Mouse (Mus musculus): Measurements from ENCODE around the gene Syne2. TPM values are rescaled to one million over a fixed set of nuclear protein-coding genes. Genes with fewer than 3 reads are reported as not detected.

The Syne2 gene
- polyA plus RNA-seq, 1 experiment = not detected

DNA sequence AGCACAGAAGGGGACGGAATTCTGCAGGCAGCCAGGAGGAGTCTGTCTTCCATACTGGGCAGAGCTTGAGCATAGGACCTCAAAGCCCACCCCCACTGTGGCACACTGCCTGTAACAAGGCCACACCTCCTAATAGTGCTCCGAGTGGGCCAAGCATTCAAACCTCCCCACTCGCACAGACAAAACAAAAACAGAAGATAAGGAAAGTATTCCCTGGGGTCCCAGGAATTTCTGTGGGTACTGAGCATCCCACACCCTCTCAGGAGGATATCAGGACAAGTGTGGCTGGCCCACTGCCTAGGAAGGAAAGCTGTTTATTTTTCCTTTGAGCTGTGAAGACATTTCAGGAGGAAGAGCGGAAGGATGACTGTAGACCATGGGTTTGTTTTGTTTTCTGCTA lies 63.6 kb downstream of the Syne2 start:
- TF ChIP-seq GATA1 (IDR thresholded peaks at IDR 0.05; ENCODE audit: low read length) = no peak

DNA sequence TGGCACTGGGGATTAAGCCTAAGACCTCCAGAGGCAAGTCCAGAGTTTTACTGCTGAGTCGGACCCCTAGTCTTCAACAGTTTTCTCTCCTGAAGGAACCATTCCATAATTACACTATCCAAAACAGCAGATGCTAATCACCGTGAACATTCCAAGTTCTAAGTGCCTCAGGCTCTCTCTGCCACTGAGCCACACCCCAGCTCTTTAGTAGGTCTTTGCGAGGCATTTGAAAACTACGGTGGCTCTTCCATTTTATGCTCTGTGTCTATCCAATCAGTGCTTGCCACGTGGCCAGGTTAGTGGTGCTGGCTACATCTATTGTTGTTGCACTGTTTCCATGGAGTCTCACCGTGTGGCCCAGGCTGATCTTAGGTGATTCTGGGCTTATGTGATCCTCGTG lies 68.2 kb downstream of the Syne2 start:
- TF ChIP-seq GATA1 (IDR thresholded peaks at IDR 0.05; ENCODE audit: low read length) = no peak

DNA sequence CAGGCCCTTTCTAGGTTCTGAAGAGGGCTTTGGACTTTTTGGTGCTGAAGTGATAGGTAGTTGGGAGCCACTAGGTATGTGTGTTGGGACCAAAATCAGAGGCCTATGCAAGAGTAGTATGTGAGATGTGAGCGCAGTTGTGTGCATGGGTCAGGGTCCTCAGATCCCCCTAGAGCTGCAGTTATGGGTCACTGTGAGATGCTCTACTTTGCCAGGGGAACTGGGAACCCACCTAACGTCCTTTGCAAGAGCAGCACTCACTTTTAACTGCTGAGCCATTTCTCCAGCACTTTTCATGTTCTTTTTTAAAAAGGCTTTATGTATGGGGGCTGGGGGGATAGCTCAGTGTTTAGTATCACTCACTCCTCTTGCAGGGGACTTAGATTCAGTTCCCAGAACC lies 69.0 kb downstream of the Syne2 start:
- no peak for TF ChIP-seq GATA1 (IDR thresholded peaks at IDR 0.05; ENCODE audit: low read length)

DNA sequence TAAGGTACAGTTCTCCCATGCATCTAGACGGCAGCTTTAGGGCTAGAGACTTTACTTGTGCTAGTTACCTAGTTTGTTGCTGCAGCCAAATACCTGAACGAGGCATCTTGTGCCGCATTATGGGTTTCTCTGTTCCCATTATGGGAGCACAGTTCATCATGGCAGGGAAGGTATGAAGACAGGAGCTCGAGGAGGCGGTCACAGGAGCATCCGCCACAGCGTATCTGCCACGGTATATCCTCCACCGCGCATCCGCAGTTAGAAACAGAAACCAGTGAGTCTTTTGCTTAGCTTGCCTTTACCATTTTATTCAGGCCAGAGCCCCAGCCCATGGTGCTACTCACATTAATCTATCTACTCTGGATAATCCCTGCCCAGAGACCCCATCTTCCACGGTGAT lies 70.8 kb downstream of the Syne2 start:
- no peak for TF ChIP-seq GATA1 (IDR thresholded peaks at IDR 0.05; ENCODE audit: low read length)

DNA sequence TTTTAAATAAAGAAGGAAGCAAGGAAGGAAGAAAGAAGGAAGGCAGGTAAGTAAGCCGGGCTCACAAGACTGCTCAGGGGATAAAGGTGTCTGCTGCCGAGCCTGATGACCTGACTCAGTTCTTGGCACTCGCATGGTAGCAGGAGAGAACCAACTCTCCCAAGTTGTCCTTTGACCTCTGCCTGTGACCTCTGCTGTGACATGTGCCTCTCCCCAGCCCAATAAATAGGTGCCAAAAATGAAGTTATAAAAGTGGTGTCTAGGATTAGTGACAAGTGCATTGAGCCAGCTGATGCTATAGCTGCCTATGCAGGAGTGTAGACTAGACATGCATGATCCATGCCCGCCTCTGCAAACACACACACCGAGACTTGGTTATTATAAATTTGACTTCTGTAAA lies 73.3 kb downstream of the Syne2 start:
- TF ChIP-seq GATA1 (IDR thresholded peaks at IDR 0.05; ENCODE audit: low read length) = no peak

DNA sequence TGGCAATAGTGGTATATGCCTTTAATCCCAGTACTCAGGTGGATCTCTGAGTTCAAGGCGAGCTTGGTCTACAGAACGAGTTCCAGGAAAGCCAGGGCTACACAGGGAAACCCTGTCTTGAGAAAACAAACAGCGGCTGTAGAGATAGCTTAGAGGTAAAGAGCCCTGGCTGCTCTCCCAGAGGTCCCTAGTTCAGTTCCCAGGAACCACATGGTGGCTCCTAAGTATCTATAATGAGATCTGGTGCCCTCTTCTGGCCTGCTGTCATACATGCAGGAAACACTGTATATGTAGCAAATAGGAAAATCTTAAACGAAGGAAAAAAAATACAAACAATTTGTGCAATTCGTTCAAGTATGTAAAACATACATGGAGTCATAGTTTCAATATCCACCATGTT lies 75.5 kb downstream of the Syne2 start:
- no peak for TF ChIP-seq GATA1 (IDR thresholded peaks at IDR 0.05; ENCODE audit: low read length)

DNA sequence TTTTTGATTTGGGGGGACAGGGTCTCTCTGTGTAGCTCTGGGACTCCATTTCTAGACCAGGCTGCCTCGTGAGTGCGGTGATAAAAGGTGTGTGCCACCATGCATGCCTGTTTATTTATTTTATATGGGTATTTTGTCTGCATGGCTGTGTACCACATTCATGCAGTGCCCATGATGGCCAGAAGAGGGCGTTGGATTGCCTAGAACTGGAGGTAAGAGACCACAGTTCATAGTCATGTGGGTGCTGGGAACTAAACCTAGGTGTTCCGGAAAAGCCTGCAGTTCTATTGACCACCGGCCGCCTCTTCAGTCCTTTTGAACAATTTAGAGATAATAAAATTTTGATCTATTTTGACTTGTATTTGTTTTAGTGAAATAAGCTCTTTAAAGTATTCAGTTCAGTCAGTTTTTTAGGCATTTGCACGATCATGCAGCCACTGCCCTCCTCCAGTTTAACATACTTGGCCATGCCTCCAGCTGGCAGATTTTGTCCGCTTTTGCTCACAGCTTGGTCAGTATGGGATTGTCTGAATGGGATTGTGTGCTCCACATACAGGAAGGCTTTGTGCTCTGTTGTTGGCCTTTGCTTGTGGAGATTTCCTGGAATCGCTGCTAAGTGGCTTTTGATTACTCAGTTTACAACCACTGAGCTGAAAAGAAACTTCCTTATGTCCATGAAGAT lies 76.5 kb downstream of the Syne2 start:
- TF ChIP-seq GATA1 (IDR thresholded peaks at IDR 0.05; ENCODE audit: low read length) = no peak

DNA sequence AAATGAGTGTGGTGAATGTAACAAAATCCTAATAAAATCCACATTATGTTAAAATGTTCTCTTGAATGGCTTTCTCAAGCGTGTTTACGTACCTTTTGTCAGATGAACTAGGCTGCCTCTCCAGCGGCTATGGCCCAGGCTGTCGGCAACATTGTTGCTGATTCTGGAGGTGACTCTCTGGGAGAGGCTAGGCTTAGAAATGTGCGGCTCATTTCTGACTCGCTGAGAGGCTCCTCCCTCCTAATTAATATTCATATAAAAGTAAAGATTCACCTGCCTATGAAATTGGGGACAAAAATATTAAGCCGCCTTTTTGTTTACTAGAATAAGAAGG lies 77.0 kb downstream of the Syne2 start:
- no peak for TF ChIP-seq GATA1 (IDR thresholded peaks at IDR 0.05; ENCODE audit: low read length)

DNA sequence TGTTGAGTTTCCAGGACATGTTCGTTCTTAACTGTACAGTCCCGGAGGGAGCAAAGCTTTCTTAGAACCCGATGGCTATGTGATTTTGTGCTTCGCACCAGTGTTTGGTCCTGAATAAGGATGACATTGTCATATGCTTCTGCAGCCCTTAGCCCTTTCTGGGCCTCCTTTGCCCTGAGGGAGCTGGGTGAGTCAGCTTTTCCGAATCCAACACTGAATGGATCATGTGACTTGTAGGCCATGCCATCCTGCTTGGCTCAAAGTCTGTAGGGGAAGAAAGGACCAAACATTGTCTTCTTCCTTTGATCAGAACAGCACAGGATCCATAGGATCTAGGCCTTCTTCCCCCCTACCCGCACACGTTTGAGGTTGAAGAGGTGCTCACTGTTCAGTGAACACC lies 79.9 kb downstream of the Syne2 start:
- no peak for TF ChIP-seq GATA1 (IDR thresholded peaks at IDR 0.05; ENCODE audit: low read length)

DNA sequence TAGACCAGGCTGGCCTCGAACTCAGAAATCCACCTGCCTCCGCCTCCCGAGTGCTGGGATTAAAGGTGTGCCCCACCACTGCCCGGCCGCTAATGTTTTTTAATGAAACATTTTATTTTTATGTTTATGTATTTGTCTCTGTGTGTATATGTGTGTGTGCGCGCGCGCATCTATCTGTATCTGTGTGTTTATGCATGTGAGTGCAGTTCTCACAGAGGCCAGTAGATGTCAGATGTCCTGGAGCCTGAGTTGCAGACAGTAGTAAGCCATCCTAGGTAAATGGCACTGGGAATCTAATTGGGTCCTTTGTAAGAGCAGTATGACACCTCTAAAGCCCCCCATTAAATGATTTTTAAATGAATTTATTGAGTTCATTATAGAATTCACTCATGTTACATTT lies 83.8 kb downstream of the Syne2 start:
- TF ChIP-seq GATA1 (IDR thresholded peaks at IDR 0.05; ENCODE audit: low read length) = no peak

DNA sequence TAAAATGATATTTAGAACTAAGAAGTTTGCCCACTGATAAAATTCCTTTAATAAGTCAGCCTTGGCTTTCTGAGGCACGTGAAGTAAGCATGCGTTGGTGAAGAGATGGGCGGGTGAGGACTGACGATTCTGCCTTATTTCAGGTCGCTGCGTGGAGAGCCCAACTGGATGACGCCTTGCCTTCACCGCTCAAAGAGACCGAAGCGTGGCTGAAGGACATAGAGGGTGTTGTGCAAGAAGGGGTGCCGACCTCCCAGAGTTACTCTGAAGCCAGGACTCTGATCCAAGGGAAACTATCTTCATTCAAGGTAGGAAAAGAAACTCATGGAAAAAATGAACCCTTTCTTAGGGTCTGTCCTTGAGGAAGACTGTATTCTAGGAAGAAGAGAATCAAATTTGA lies 86.1 kb downstream of the Syne2 start:
- TF ChIP-seq GATA1 (IDR thresholded peaks at IDR 0.05; ENCODE audit: low read length) = no peak

DNA sequence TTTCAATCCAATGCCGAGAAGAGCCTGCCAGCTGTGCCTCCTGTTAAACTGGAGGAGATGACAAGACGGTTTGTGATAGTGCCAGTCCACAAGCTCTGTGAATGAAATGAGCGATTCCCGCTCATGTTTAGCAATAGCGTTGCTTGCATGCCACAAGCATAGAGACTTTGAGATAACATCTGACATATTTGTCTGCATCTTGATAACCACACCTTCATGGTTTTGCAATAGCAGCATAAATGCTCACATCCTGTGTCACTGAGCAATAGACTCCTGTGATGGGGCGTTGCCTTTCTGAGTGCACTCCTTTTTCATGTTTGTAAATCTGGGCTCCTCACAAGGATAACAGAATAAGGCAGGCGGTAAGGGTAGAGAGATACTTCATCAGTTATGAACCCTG lies 87.4 kb downstream of the Syne2 start:
- no peak for TF ChIP-seq GATA1 (IDR thresholded peaks at IDR 0.05; ENCODE audit: low read length)

DNA sequence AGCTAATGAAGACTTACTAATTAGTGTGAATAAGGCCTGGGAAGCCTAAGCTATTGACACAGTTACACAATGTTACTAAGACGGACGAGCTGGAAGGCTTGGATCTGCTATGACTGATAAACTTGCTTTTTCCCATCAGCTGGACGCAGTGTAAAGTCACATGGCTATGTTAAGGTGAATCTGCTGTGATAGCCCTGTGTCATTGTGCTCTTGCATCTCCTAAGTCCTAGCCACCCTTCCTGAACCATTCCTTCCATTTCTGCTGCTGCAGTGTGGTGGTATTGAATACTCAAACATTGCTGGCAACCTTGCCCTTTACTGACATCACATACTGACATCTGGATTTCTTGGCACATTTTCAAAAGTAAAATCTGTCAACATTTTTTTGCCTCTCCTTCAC lies 90.5 kb downstream of the Syne2 start:
- TF ChIP-seq GATA1 (IDR thresholded peaks at IDR 0.05; ENCODE audit: low read length) = no peak

DNA sequence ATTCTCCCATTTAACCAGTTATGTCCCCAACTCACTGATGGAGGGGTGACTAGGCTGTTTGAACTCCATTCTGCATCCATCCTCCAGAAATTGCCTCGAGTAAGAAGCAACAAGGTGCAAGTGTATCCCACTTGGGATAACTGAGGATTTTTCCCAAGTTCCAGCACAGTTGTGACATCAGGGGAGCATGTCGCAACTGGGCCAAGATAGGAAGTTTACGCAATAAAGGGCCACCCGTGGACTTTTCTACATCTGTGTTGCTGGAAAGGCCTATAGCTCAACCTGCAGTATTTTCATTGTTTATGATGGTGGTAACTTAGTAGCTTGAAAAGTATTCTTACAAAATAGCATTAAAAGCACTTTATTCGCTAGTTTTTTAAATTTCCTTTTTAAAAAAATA lies 97.8 kb downstream of the Syne2 start:
- TF ChIP-seq GATA1 (IDR thresholded peaks at IDR 0.05; ENCODE audit: low read length) = no peak

DNA sequence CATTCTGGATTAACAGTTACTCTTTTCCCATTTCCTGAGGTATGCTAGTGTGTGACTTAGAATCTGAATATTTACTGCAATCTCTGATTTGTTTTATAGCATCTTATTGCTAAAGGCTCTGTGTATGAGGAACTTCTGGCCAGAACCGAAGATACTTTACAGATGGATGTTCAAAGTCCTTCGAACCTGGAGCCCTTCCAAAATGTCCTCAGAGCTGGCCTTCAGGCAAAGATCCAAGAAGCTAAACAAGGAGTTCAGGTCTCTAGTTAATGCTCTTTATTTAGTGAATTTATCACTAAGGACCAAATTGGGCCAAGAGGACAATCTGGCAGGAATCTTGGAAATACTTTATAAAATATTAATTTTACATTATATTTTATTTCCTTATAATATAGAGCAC lies 100.5 kb downstream of the Syne2 start:
- TF ChIP-seq GATA1 (IDR thresholded peaks at IDR 0.05; ENCODE audit: low read length) = no peak

DNA sequence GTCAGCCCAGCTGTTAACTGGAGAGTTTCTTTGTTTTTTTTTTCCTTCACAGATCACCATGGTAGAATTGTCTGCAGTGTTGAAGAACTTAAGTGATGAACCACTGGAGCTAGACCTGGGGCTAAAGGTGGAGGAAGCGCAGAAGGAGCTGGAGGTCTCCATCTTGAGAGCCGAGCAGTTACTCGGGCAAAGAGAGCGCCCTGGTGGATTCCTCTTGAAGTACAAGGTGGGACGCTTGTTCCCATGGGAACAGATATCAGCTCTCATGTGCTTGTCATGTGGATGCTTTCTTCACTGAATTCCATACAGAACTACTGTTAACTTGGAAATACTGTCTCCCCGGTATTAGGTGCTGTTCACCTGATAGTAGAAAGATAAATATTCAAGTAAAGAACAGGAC lies 101.0 kb downstream of the Syne2 start:
- TF ChIP-seq GATA1 (IDR thresholded peaks at IDR 0.05; ENCODE audit: low read length) = no peak

DNA sequence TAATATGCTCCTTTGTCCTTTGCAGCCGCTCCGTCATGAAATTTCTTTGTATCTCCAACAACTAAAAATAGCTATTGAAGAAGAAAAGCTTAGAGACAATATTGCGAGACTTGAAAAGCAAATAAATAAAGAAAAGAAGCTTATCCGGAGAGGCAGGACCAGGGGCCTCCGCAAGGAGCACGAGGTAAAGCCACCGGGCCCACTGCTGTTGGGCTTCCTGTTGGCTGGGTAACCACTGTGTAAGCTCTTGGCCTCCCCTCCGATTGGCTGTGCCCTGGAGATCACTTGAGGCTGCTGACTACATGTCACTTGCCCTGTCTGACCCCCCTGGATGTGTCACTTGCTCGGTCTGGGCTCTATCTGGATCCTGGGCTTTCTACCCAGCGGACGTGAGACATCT lies 105.0 kb downstream of the Syne2 start:
- TF ChIP-seq GATA1 (IDR thresholded peaks at IDR 0.05; ENCODE audit: low read length) = no peak

DNA sequence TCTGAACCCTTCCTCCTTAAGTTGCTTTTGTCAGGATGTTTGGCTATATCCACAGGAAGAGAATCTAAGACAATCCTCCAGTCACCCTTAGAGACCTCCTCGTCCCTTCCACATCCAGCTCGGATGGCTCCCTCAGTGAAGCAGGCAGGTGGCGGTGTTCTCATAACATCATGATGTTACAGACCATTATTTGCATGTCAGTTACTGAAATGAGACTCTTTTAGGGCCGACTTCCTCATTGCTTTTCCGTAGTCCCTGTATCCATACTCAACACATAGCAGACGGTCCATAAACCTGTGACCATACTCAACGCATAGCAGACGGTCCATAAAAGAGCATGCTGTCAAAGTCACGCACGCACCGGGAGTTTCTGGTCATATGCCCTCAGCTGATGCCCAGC lies 106.9 kb downstream of the Syne2 start:
- no peak for TF ChIP-seq GATA1 (IDR thresholded peaks at IDR 0.05; ENCODE audit: low read length)
